Mouse (Mus musculus) lung, adult 2 months (tissue): ENCODE measurements around the gene Rab3a. TPM values are rescaled to one million over a fixed set of nuclear protein-coding genes. Genes with fewer than 3 reads are reported as not detected.

Experiments used
- DNase-seq: peaks from one replicate; pipeline ENCODE4 v3.0.0; 2022
- H3K4me1 ChIP-seq: fragments of 200-500 bp; 2 replicates; pipeline ENCODE4 v1.6.1; 2011; ENCODE audit warnings: low read length; ENCODE audit not compliant: control insufficient read depth, insufficient read depth
- H3K4me3 ChIP-seq: fragments of 200-500 bp; replicated peaks from 2 replicates; pipeline ENCODE3; 2011; ENCODE audit warnings: low read depth, mild to moderate bottlenecking, control low read depth, low read length; ENCODE audit errors: extremely low read depth
- CTCF ChIP-seq: fragments of 200-500 bp; IDR thresholded peaks from 2 replicates; pipeline ENCODE4 v1.5.1; 2011; ENCODE audit warnings: mild to moderate bottlenecking, low read length, control low read depth; ENCODE audit not compliant: insufficient read depth
- POLR2A ChIP-seq: fragments of 200-500 bp; IDR thresholded peaks from 2 replicates; pipeline ENCODE4 v1.6.1; 2011; ENCODE audit warnings: low read depth, mild to moderate bottlenecking, control low read depth, low read length, borderline replicate concordance; ENCODE audit errors: extremely low read depth
- WGBS: fragments of 180-500 bp; shearing (Covaris S2); methylation state at CpG from one replicate; pipeline ENCODE4 v1.1.7; 2018; 5-methylcytosine and 5-hydroxymethylcytosine counted together
- polyA plus RNA-seq: library from polyadenylated mRNA; depleted of rRNA; stranded (reverse); fragments of >200 nt; gene quantifications from 2 replicates; pipeline ENCODE4 v1.2.3, GENCODE M21; 2012

Gene Rab3a
- polyA plus RNA-seq, 1 experiment = 46.4 TPM

- WGBS = 93% methylated on average over 25 of the region's 25 CpGs
- DNase-seq = no peak
- peaks cover 8% of the 10 kb centered on the region for H3K4me1 ChIP-seq
- no peak for TF ChIP-seq CTCF
- TF ChIP-seq POLR2A = no peak
- no peak overlapping the region for H3K4me3 ChIP-seq
Observed at GRCm38 (mm10) chr8:70786291-70787050, 32.0 kb downstream of the Rab3a start.

DNA sequence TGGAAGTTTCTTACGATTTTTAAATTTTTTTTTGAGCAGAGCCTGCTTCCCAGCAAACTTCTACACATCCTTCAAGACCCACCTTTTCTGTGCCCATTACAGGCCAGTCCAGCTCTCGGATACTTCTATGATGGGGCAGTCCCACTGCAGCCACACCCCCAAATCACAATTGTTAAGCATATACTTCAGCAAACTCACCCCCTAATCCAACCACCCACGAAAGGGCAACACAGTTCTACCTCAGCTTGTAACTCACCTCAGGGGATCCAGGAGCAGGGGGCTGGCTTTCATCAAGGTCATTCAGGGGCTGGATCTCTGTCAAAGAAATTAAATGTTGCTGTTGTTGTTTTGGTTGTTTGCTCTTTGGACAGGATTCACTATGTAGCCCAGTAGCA, 32.6 kb downstream of the Rab3a start:
- no peak overlapping the region for H3K4me3 ChIP-seq
- H3K4me1 ChIP-seq = peaks cover 12% of the 10 kb centered on the region
- WGBS = 91% methylated on average over 3 of the region's 3 CpGs
- DNase-seq = no peak
- TF ChIP-seq CTCF (no peak), POLR2A (no peak)

DNA sequence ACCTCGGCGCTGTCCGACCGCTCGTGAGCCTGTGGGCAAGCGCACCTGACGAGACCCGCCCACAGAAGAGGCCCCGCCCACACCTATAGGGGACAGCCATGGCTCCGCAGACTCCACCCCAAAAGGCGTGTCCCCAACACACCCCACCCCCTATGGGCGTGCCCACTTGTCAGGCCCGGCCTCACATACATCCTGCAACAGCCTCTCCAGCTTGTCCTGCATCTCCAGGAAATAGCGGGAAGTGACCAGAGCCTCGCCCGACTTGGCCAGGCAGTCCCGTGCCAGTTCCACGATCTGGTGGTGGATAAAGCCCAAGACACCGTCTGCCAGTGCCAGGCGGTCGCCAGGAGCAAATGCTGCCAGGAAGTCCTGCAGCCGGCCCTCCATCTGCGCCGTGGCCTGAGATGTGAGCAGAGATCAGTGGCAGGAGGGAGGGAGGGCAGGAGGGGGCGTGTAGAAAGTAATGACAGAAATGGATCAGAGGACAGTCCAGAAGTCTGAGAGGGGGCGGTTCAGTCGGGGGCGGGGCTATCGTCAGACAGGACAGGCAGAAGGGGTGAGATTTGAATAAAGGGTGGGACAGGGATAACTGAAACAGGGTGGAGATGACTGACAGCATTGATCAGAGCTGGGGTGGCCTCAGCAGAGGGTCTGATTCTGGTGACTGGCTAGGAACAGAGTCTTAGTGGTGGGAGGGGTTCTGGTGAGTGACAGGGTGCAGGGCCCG, 33.6 kb downstream of the Rab3a start:
- peak; percentile 44 for DNase-seq
- no peak for TF ChIP-seq CTCF
- no peak for TF ChIP-seq POLR2A
- Histone ChIP-seq H3K4me1 (peaks cover 16% of the 10 kb centered on the region), H3K4me3 (no peak overlapping the region)
- WGBS = 38% methylated on average over 30 of the region's 30 CpGs

DNA sequence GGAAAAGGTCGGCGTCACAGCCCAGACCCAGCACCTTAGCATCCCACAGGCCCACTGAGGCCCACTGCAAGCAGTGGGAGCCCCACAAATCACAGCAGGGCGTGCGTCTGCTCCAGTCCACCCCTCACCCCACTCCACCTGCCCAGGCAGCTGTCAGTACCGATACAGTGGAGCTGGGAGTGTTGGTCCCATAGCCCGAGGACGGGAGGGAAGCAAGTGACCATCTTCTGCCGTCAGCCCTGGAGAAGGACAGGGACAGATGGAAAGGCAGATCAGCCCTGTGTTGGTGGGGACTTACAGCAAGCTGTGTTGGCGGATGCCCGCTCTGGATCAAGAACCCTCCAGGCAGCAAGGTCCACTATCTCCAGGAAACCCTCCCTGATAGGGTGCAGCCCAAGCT, 34.6 kb downstream of the Rab3a start:
- no peak for DNase-seq
- TF ChIP-seq POLR2A (no peak), CTCF (no peak)
- WGBS = 83% methylated on average over 10 of the region's 10 CpGs
- H3K4me1 ChIP-seq = peaks cover 16% of the 10 kb centered on the region
- H3K4me3 ChIP-seq = no peak overlapping the region

DNA sequence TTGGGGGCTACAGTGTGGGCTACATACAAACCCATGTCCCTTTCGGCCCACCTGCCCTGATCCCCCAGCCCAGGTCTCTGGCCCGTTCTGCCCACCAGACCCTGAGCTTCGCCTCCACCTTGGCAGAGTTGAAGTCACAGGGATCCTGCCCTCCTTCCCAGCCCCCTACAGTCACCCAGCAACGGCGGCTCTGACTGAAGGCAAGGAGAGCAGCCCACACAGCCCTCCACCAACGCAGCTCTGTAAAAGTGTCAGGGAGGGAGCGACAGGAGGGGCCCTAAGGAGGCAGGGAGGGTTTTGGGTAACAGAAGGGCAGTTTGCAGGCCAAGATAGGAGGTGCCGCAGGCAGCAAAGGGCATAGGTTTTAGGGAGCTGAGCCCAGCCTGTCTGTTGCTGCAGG, 36.4 kb downstream of the Rab3a start:
- Histone ChIP-seq H3K4me3 (no peak overlapping the region), H3K4me1 (peaks cover 16% of the 10 kb centered on the region)
- no peak for DNase-seq
- TF ChIP-seq CTCF (no peak), POLR2A (no peak)
- 63% methylated on average over 8 of the region's 8 CpGs for whole genome bisulfite sequencing

DNA sequence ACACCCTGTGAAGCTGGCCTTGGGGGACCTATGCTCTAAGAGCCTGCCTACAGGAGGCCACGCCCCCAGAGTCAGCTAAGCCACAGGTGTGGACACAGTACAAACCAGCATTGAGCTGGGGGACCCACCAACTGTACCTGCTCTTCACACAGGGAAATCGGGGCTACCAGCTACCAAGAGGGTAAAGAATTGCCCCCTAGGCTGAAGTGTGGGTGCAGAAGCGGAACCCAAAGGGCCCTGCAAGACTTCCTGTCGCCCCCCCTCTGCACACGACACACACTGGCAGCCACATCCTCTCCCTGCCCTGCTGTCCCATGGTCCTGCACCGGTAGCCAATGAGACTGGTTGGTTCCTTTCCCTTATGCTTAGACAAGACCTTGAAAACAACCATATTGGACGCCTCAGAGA, 36.8 kb downstream of the Rab3a start:
- peaks cover 16% of the 10 kb centered on the region for H3K4me1 ChIP-seq
- DNase-seq = peak; percentile 33
- 25% methylated on average over 7 of the region's 7 CpGs for WGBS
- peak overlapping the region; percentile 69 for H3K4me3 ChIP-seq
- TF ChIP-seq CTCF (no peak), POLR2A (no peak)

DNA sequence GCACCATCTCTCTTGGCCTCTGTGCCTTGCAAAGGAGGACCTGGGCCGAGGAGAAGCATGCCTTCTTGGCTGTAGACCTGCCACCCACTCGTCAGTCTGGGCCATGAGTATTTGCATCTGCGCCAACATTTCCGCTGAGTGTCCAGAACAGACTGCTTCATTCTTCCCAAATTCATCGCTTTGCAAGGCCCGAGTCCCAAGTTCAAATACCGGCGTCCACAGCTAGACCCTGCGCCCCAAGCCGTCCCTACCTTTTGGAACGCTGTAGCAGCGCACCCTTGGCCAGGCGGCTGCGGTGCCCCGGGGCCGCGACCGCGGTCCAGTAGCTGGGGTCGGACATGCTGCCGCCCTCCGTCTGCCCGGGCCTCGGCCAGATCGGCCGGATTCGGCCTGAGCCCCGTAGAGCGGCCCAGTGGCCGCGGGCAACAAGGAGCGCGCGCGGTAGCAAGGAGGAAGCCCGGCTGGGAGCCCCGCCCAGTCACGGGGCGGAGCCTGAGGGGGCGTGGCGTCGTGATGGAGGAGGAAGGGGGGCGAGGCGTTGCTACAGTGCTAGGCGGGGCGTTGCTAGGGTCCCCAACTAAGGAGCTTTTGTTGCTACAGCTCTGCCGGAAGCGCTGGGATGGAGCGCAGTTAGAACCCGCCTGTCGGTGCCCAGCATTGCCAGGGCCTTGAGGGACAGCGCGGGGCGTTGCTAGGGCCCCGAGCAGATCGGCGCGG, 37.7 kb downstream of the Rab3a start:
- TF ChIP-seq POLR2A (peak; percentile 70), CTCF (no peak)
- H3K4me3 ChIP-seq = peak overlapping the region; percentile 69
- DNase-seq = peak; percentile 99
- WGBS = under 1% methylated on average over 57 of the region's 58 CpGs
- peaks cover 16% of the 10 kb centered on the region for H3K4me1 ChIP-seq

DNA sequence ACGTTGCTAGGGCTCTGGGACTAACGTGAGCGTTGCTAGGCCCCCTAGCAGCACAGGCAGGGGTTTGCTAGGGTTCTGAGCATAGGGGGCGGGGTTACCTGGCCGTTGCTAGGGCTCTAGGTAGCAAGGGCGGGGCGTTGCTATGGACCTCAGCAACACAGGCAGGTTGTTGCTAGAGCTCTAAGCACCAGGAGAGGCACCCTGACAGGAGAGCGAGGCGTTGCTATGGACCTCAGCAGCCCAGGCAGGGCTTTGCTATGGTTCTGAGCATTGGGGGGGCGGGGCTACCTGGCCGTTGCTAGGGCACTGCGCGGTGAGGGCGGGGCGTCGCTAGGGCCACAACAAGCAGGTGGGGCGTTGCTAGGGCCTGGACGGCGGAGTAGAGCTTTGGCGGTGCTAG, 38.2 kb downstream of the Rab3a start:
- TF ChIP-seq POLR2A = no peak
- no peak for TF ChIP-seq CTCF
- H3K4me3 ChIP-seq = peak overlapping the region; percentile 59
- 2% methylated on average over 19 of the region's 20 CpGs for WGBS
- DNase-seq = no peak
- H3K4me1 ChIP-seq = peaks cover 16% of the 10 kb centered on the region

GRCm38 (mm10) chr8:70794215-70794614, 39.7 kb downstream of the Rab3a start:
- Histone ChIP-seq H3K4me1 (peaks cover 16% of the 10 kb centered on the region), H3K4me3 (no peak overlapping the region)
- no peak for DNase-seq
- 93% methylated on average over 2 of the region's 2 CpGs for WGBS
- TF ChIP-seq CTCF (no peak), POLR2A (no peak)
